Mouse (Mus musculus): ENCODE results near the gene Spdl1. TPM values are rescaled to one million over a fixed set of nuclear protein-coding genes. Genes with fewer than 3 reads are reported as not detected.

Spdl1 gene
- total and polyA plus RNA-seq, 3 experiments = 45.2 to 72.8 (median 61.1) TPM

- no peaks in the 10 kb centered on the region for H3K27me3 ChIP-seq (replicated peaks)
- no peaks in the 10 kb centered on the region for H3K9me3 ChIP-seq (replicated peaks; ENCODE audit: low read length)
- DNase-seq (ENCODE audit: extremely low read depth) = peak; percentile 68
- no peaks in the 10 kb centered on the region for H3K79me2 ChIP-seq (replicated peaks; ENCODE audit: control insufficient read depth, extremely low read depth, insufficient read depth, poor library complexity, severe bottlenecking)
- dilution Hi-C loops (cut with MboI; ENCODE audit: extremely low pct_ligation_motif_present, extremely low pct_unique_long_range_greater_than_20kb, low sequenced_read_pairs) = no loop called here
- H3K36me3 ChIP-seq (replicated peaks in 1 of 2; ENCODE audit: control insufficient read depth in 1 of 2, insufficient read depth in 1 of 2, low read length in 1 of 2) = peaks cover 18 to 72% of the 10 kb centered on the region in 2 experiments
- in situ Hi-C loops (cut with MboI; ENCODE audit: low pct_ligation_motif_present, low pct_unique_long_range_greater_than_20kb, low sequenced_read_pairs) = no loop called here
- H3K4me1 ChIP-seq (ENCODE audit: control insufficient read depth in 1 of 2, insufficient read depth in 2 of 2) = peaks cover 0 to 29% of the 10 kb centered on the region in 2 experiments; a peak in 2 of 4 replicates
- no peak overlapping the region for H3K4me3 ChIP-seq (replicated peaks in 1 of 3; ENCODE audit: low read depth in 2 of 3, low read length in 2 of 3, poor library complexity in 1 of 3)
- H3K27ac ChIP-seq (ENCODE audit: insufficient read depth, low read depth) = no peak overlapping the region
- H3K4me2 ChIP-seq (ENCODE audit: insufficient read depth, low read depth, poor library complexity, severe bottlenecking) = no peak overlapping the region
- TF ChIP-seq POLR2A (IDR thresholded peaks at IDR 0.05; ENCODE audit: low read depth, low read length) = no peak
- TF ChIP-seq CTCF (conservative IDR thresholded peaks at IDR 0.05 in 1 of 2, IDR thresholded peaks at IDR 0.05 in 1 of 2; ENCODE audit: low read depth in 2 of 2, low read length in 2 of 2) = peak; percentile 56 to 90
- TF ChIP-seq RAD21 (IDR thresholded peaks at IDR 0.05; ENCODE audit: low read depth, low read length) = peak; percentile 99
- peak; percentile 95 for TF ChIP-seq SMC3 (IDR thresholded peaks at IDR 0.05; ENCODE audit: low read depth, low read length)
- no peak for TF ChIP-seq USF1 (IDR thresholded peaks at IDR 0.05; ENCODE audit: low read depth, low read length)
- 0 out of 2 replicates have a peak, but pooled peaks have one; percentile 16 for TF ChIP-seq IRF4 (IDR thresholded peaks at IDR 0.05; ENCODE audit: low read depth, low read length)
- TF ChIP-seq ZC3H11A (IDR thresholded peaks at IDR 0.05; ENCODE audit: low read depth, low read length) = peak; percentile 88
- TF ChIP-seq GABPA (IDR thresholded peaks at IDR 0.05; ENCODE audit: insufficient replicate concordance, low read depth, low read length) = no peak
- no peak for TF ChIP-seq TBP (conservative IDR thresholded peaks at IDR 0.05; ENCODE audit: low read depth, low read length)
- no peak for TF ChIP-seq MEF2A (IDR thresholded peaks at IDR 0.05; ENCODE audit: borderline replicate concordance, low read depth, low read length)
- no peak for TF ChIP-seq MAZ (IDR thresholded peaks at IDR 0.05; ENCODE audit: low read depth, low read length)
- TF ChIP-seq ELF1 (IDR thresholded peaks at IDR 0.05; ENCODE audit: low read depth, low read length) = no peak
- TF ChIP-seq TCF12 (IDR thresholded peaks at IDR 0.05; ENCODE audit: low read depth, low read length) = no peak
- TF ChIP-seq CHD1 (IDR thresholded peaks at IDR 0.05; ENCODE audit: low read depth, low read length) = no peak
- no peak overlapping the region for H3K9ac ChIP-seq (ENCODE audit: insufficient read depth, low read depth)
Observed at GRCm38 (mm10) chr11:34796097-34796496, 37.3 kb downstream of the Spdl1 start.

- DNase-seq (ENCODE audit: extremely low read depth) = no peak
- Histone ChIP-seq H3K27me3 (replicated peaks) (no peaks in the 10 kb centered on the region), H3K9me3 (replicated peaks; ENCODE audit: low read length) (peaks cover 10% of the 10 kb centered on the region), H3K4me3 (replicated peaks in 1 of 3; ENCODE audit: low read depth in 2 of 3, low read length in 2 of 3, poor library complexity in 1 of 3) (no peak overlapping the region), H3K4me1 (ENCODE audit: control insufficient read depth in 1 of 2, insufficient read depth in 2 of 2) (peaks cover 0 to 36% of the 10 kb centered on the region in 2 experiments; a peak in 2 of 4 replicates), H3K9ac (ENCODE audit: insufficient read depth, low read depth) (no peak overlapping the region), H3K79me2 (replicated peaks; ENCODE audit: control insufficient read depth, extremely low read depth, insufficient read depth, poor library complexity, severe bottlenecking) (no peaks in the 10 kb centered on the region), H3K27ac (ENCODE audit: insufficient read depth, low read depth) (no peak overlapping the region), H3K36me3 (replicated peaks in 1 of 2; ENCODE audit: control insufficient read depth in 1 of 2, insufficient read depth in 1 of 2, low read length in 1 of 2) (peaks cover 11 to 67% of the 10 kb centered on the region in 2 experiments), H3K4me2 (ENCODE audit: insufficient read depth, low read depth, poor library complexity, severe bottlenecking) (no peak overlapping the region)
- dilution Hi-C loops (cut with MboI; ENCODE audit: extremely low pct_ligation_motif_present, extremely low pct_unique_long_range_greater_than_20kb, low sequenced_read_pairs) = no loop called here
- in situ Hi-C loops (cut with MboI; ENCODE audit: low pct_ligation_motif_present, low pct_unique_long_range_greater_than_20kb, low sequenced_read_pairs) = no loop called here
- no peak for TF ChIP-seq USF2 (conservative IDR thresholded peaks at IDR 0.05; ENCODE audit: low read depth, low read length)
- TF ChIP-seq ZC3H11A (IDR thresholded peaks at IDR 0.05; ENCODE audit: low read depth, low read length) = no peak
- TF ChIP-seq MXI1 (IDR thresholded peaks at IDR 0.05; ENCODE audit: low read depth, low read length) = no peak
Observed at GRCm38 (mm10) chr11:34791872-34792271, 41.6 kb downstream of the Spdl1 start.

Measured in CH12.LX (cell line).